Mouse (Mus musculus) embryo, embryonic 10.5 days (tissue): ENCODE data around the gene Bach1.

Source experiments
- DNase-seq: peaks from one replicate; pipeline ENCODE4 v3.0.0-alpha.2; 2015; ENCODE audit warnings: low spot score

The Bach1 gene

GRCm38 (mm10) chr16:87712986-87713693 is 14.4 kb downstream of the Bach1 start:
- no peak for DNase-seq

GRCm38 (mm10) chr16:87714550-87714949 is 15.8 kb downstream of the Bach1 start:
- no peak for DNase-seq

GRCm38 (mm10) chr16:87715221-87715620 is 16.5 kb downstream of the Bach1 start:
- no peak for DNase-seq

GRCm38 (mm10) chr16:87716269-87716668 is 17.5 kb downstream of the Bach1 start:
- DNase-seq: no peak

GRCm38 (mm10) chr16:87717046-87717660 is 18.4 kb downstream of the Bach1 start:
- DNase-seq: no peak

GRCm38 (mm10) chr16:87719071-87719470 is 20.3 kb downstream of the Bach1 start:
- no peak for DNase-seq

GRCm38 (mm10) chr16:87719688-87720283 is 21.0 kb downstream of the Bach1 start:
- DNase-seq: no peak

- no peak for DNase-seq
Measured at GRCm38 (mm10) chr16:87720851-87721409, 22.2 kb downstream of the Bach1 start.

- DNase-seq: no peak
Measured at GRCm38 (mm10) chr16:87722857-87723256, 24.1 kb downstream of the Bach1 start.

GRCm38 (mm10) chr16:87723479-87723878 is 24.7 kb downstream of the Bach1 start:
- no peak for DNase-seq

GRCm38 (mm10) chr16:87724826-87725225 is 26.1 kb downstream of the Bach1 start:
- no peak for DNase-seq

GRCm38 (mm10) chr16:87725241-87725640 is 26.5 kb downstream of the Bach1 start:
- DNase-seq: no peak

GRCm38 (mm10) chr16:87725963-87726362 is 27.2 kb downstream of the Bach1 start:
- no peak for DNase-seq

GRCm38 (mm10) chr16:87726369-87726768 is 27.6 kb downstream of the Bach1 start:
- no peak for DNase-seq

- DNase-seq: no peak
Measured at GRCm38 (mm10) chr16:87727250-87727649, 28.5 kb downstream of the Bach1 start.

- no peak for DNase-seq
Measured at GRCm38 (mm10) chr16:87727918-87728317, 29.2 kb downstream of the Bach1 start.

GRCm38 (mm10) chr16:87728703-87729102 is 30.0 kb downstream of the Bach1 start:
- DNase-seq: no peak

- DNase-seq: no peak
Measured at GRCm38 (mm10) chr16:87729469-87729868, 30.7 kb downstream of the Bach1 start.

GRCm38 (mm10) chr16:87734868-87735381 is 36.2 kb downstream of the Bach1 start:
- DNase-seq: no peak

GRCm38 (mm10) chr16:87736106-87736505 is 37.4 kb downstream of the Bach1 start:
- DNase-seq: no peak

GRCm38 (mm10) chr16:87737296-87737695 is 38.6 kb downstream of the Bach1 start:
- no peak for DNase-seq

GRCm38 (mm10) chr16:87737842-87738639 is 39.3 kb downstream of the Bach1 start:
- no peak for DNase-seq
